In the genomic region with DNA sequence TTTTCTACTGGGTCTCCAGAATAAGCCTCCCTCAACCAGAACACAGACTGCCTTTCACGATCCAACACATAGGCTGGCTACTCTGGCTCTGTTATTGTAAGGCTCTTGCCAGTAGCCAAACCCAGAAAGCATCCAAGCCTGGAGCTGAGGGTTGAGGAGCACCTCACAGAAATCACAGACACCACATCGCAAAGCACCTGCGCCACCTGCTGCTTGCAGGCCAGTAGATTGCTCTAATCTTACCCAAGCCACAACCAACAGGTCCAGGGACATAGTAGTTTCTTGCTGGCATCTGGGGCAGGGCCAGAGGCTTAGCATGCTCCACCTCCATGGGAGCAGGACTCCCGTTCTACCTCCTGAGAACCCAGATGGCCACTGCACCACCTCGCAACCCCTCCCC, we compare ENCODE assay signal across 8 mouse cellular contexts. TPM values are rescaled to one million over a fixed set of nuclear protein-coding genes. Genes with fewer than 3 reads are reported as not detected.
DNase-seq lines count a peak whose midpoint lies in the region; ATAC-seq and TF ChIP-seq lines count a peak whose summit lies in the region.

No protein-coding gene starts in this region.

- no peak overlapping the region for H3K4me3 ChIP-seq in heart, embryonic 11.5 days (ENCODE audit: low read depth, low read length)
- H3K4me3 ChIP-seq in cortical plate, adult 2 months (ENCODE audit: insufficient read depth, low read length) = no peak overlapping the region

- no peak for DNase-seq in heart, adult 8-10 months (ENCODE audit: low spot score)
- peak; percentile 47 for DNase-seq in 416B (ENCODE audit: low read depth)
- DNase-seq in left cerebral cortex, postnatal 14 days (ENCODE audit: low spot score in 2 of 2) = peak; percentile 46 to 52
- DNase-seq in right cerebral cortex, adult 2 months (ENCODE audit: low spot score in 2 of 2) = peak; percentile 48 to 55
- no peak for DNase-seq in spleen, postnatal 14 days (ENCODE audit: low spot score in 2 of 2)
- no peak for DNase-seq in gastrocnemius, postnatal 4 days (ENCODE audit: low spot score in 2 of 2)

- H3K9me3 ChIP-seq in heart, embryonic 11.5 days (replicated peaks; ENCODE audit: control insufficient read depth, low read length) = no peaks in the 10 kb centered on the region

- H3K9ac ChIP-seq in heart, embryonic 11.5 days (ENCODE audit: low read depth, low read length) = no peak overlapping the region

- TF ChIP-seq CTCF in cortical plate, adult 2 months (IDR thresholded peaks at IDR 0.05; ENCODE audit: extremely low read depth, insufficient read depth, low read length) = peak; percentile 47

- no peaks in the 10 kb centered on the region for H3K36me3 ChIP-seq in heart, embryonic 11.5 days (ENCODE audit: control insufficient read depth, insufficient read depth, low read length)

- H3K4me1 ChIP-seq in heart, embryonic 11.5 days (ENCODE audit: control insufficient read depth, insufficient read depth, low read length) = no peaks in the 10 kb centered on the region; the same call in 1 of the 2 replicates
- H3K4me1 ChIP-seq in cortical plate, adult 2 months (ENCODE audit: control insufficient read depth, insufficient read depth, low read length) = no peaks in the 10 kb centered on the region; the same call in 1 of the 2 replicates

- no peak for ATAC-seq in heart, embryonic 11.5 days (replicated peaks; ENCODE audit: insufficient number of reproducible peaks, low FRiP score, low TSS enrichment)

- H3K4me2 ChIP-seq in heart, embryonic 11.5 days = peak overlapping the region; percentile 19; the same call in 1 of the 2 replicates

- intact Hi-C loops in left cerebral cortex, postnatal 14 days (cut with DNase I) = no loop called here

- H3K27me3 ChIP-seq in heart, embryonic 11.5 days (ENCODE audit: control insufficient read depth, insufficient read depth, low read length) = no peaks in the 10 kb centered on the region

- no peak overlapping the region for H3K27ac ChIP-seq in heart, embryonic 11.5 days (ENCODE audit: low read depth, low read length)
- H3K27ac ChIP-seq in cortical plate, adult 2 months (ENCODE audit: insufficient read depth, low read length) = no peak overlapping the region

- 35% methylated on average over 5 of the region's 5 CpGs for WGBS in heart, embryonic 11.5 days (ENCODE audit: insufficient replicate concordance)

- TF ChIP-seq POLR2A in cortical plate, adult 2 months (IDR thresholded peaks at IDR 0.05; ENCODE audit: extremely low read depth, insufficient read depth, low read length) = no peak

RNA-seq across cellular contexts. Expression of gene Aptx, which starts 25.9 kb away (rescaled TPM):
- 26.4 and 28.0 TPM in 2 replicates for polyA plus RNA-seq in heart, embryonic 11.5 days (2014; fragmentation: Nextera tagmentation; extraction: Ambion mirVana)
- 10 to 100 TPM; 14.8 to 20.0 (median 16.2) TPM for total RNA-seq in heart, adult 8-10 months (2022)
- 27.8 and 28.0 TPM in 2 replicates for polyA plus RNA-seq in cortical plate, adult 2 months (2012; rRNA removed)
- total RNA-seq in left cerebral cortex, postnatal 14 days (2021) = 10 to 100 TPM; 26.1 to 27.6 TPM
- 10 to 100 TPM; 18.9 to 20.9 TPM for total RNA-seq in gastrocnemius, postnatal 4 days (2021)

RNA-seq across cellular contexts. Expression of gene Dnaja1, which starts 44.8 kb away (rescaled TPM):
- polyA plus RNA-seq in heart, embryonic 11.5 days (2014; fragmentation: Nextera tagmentation; extraction: Ambion mirVana) = 317 and 358 TPM in 2 replicates
- total RNA-seq in heart, adult 8-10 months (2022) = 10 to 100 TPM; 46.8 to 94.6 (median 64.6) TPM
- 98.3 and 98.7 TPM in 2 replicates for polyA plus RNA-seq in cortical plate, adult 2 months (2012; rRNA removed)
- total RNA-seq in left cerebral cortex, postnatal 14 days (2021) = 100 to 1,000 TPM; 314 to 324 TPM
- total RNA-seq in gastrocnemius, postnatal 4 days (2021) = 100 to 1,000 TPM; 102 to 123 TPM

Comparison
In these comparisons a context has a peak if more than half of its experiments do, and no peak if none do; other contexts are left out.
1. DNase-seq: peak in 416B (single experiment), left cerebral cortex, postnatal 14 days (2 of 2) and right cerebral cortex, adult 2 months (2 of 2); none in heart, adult 8-10 months (single experiment), spleen, postnatal 14 days (0 of 2) and gastrocnemius, postnatal 4 days (0 of 2).